Mouse (Mus musculus): ENCODE measurements around the gene Phactr1. TPM values are rescaled to one million over a fixed set of nuclear protein-coding genes. Genes with fewer than 3 reads are reported as not detected.

The Phactr1 gene
- polyA plus RNA-seq, 1 experiment from 2014 or later, result 48.1 TPM

DNA sequence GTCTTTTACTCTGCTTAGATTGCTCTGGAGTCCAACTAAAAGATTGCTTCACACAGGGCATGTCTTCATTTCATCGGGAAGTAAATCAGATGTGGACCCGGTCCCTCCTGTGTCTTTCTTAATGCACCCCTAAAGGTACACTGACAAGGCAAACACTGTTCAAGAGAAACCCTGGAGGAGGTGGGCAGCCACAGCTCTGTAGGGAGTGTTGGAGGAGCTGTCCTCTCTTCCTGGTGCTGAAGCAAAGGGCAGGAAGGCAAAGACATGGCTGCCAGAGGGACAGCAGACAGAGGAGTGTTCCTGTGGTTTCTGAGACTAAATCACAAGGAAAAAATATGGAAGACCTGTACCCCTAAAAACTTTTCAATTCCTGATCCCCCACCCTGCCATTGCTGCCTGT is 31.1 kb downstream of the Phactr1 start:
- Histone ChIP-seq H3K27me3 (replicated peaks) (no peaks in the 10 kb centered on the region), H3K36me3 (no peaks in the 10 kb centered on the region), H3K4me2 (peak overlapping the region; percentile 56), H3K4me1 (peaks cover 24% of the 10 kb centered on the region), H3K9me3 (replicated peaks) (no peaks in the 10 kb centered on the region), H3K9ac (replicated peaks) (no peak overlapping the region), H3K4me3 (replicated peaks) (peak overlapping the region; percentile 10; the same call in 1 of the 2 replicates), H3K27ac (replicated peaks) (no peak overlapping the region)
- WGBS, result 37% methylated on average over 2 of the region's 2 CpGs
- no peak for ATAC-seq (ENCODE audit: low FRiP score)

DNA sequence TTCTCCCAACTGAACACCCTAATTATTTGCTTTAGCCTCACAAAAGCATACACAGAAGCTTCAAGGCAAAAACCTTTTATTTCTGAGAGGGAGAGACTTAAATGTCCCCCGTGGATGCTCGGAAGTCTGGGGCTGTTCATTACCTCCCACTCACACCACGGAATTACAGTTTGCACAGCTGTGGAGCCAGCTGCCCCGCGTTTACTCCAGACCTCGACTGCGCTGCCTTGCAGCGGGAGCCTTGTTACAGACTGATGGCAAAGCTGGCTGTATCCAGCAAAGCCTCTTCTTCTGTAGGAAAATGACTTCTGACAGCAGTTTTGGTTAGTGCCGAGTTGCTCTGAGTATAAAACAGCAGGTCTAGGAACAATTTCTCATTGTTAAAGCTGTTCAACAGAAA is 39.0 kb downstream of the Phactr1 start:
- Histone ChIP-seq H3K4me3 (replicated peaks) (no peak overlapping the region), H3K36me3 (no peaks in the 10 kb centered on the region), H3K9me3 (replicated peaks) (no peaks in the 10 kb centered on the region), H3K4me1 (peaks cover 15% of the 10 kb centered on the region), H3K27ac (replicated peaks) (0 out of 2 replicates have a peak overlapping the region, but pooled peaks have one; percentile 13), H3K27me3 (replicated peaks) (no peaks in the 10 kb centered on the region), H3K4me2 (no peak overlapping the region; the same call in 1 of the 2 replicates), H3K9ac (replicated peaks) (no peak overlapping the region)
- ATAC-seq (ENCODE audit: low FRiP score), result no peak
- WGBS, result 10% methylated on average over 9 of the region's 9 CpGs

DNA sequence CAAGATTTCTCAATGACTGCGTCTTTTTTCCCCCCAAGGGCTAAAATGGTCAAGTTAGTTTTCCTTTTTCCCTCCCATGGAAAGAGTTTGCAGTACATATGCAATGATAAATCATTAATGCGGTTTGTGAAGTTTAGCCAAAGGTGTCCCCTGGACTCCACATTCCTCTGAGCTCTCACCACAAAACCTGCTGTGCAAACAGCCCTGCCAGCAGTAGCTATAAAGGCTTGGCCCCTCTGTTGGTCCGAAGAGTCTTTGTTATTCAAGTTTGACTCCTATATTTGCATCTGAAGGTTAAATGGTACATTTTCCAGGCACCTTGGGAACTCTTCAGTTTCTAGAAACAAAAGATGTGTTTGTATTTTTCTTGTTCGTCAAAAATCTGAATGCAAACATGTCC is 39.7 kb downstream of the Phactr1 start:
- no peak for ATAC-seq (ENCODE audit: low FRiP score)
- Histone ChIP-seq H3K27ac (replicated peaks) (no peak overlapping the region), H3K4me3 (replicated peaks) (no peak overlapping the region), H3K4me2 (no peak overlapping the region), H3K36me3 (no peaks in the 10 kb centered on the region), H3K9me3 (replicated peaks) (no peaks in the 10 kb centered on the region), H3K27me3 (replicated peaks) (no peaks in the 10 kb centered on the region), H3K4me1 (peaks cover 23% of the 10 kb centered on the region), H3K9ac (replicated peaks) (no peak overlapping the region)
- 25% methylated on average over 4 of the region's 4 CpGs for WGBS

DNA sequence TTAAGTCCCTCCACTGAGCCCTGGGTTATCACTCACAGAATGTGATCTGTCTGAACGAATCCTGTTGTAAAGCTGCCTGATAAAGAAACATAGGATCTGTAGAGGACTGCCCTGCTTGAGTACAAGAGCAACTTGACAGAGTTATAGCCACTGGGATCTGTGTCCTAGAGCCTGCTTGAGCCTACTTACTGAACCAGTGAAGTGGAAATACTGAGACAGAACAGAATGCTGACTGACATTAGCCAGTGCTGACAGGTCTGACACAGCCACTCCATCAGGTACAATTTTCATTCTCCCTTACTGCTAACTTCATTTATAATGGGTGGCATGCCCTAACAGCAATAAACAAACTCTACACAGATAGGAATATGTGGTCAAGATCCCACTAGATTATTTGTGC is 40.2 kb downstream of the Phactr1 start:
- H3K4me2 ChIP-seq, result no peak overlapping the region
- peaks cover 28% of the 10 kb centered on the region for H3K4me1 ChIP-seq
- no peak overlapping the region for H3K9ac ChIP-seq (replicated peaks)
- no peak overlapping the region for H3K27ac ChIP-seq (replicated peaks)
- 3% methylated on average over 1 of the region's 1 CpGs for WGBS
- no peak overlapping the region for H3K4me3 ChIP-seq (replicated peaks)
- H3K27me3 ChIP-seq (replicated peaks), result no peaks in the 10 kb centered on the region
- ATAC-seq (ENCODE audit: low FRiP score), result no peak
- no peaks in the 10 kb centered on the region for H3K36me3 ChIP-seq
- H3K9me3 ChIP-seq (replicated peaks), result no peaks in the 10 kb centered on the region

DNA sequence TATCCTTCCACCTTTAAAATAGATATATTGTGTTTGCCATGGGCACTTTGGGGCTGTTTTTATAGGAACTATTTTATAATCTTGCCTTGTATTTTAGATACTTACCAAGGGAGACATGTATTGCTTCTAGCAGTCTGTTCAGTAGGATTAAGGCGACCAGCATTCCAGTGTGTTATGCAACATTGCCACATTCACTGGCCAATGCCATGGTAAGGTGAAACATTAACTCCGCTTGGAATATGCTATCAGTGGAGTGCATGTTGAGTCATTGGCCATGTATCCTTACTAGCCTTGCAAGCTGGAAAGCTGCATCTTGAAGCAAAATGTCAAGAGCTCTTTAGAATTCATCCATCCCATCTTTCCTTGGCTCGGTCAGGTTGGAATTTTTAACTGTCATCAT is 43.6 kb downstream of the Phactr1 start:
- Histone ChIP-seq H3K27me3 (replicated peaks) (no peaks in the 10 kb centered on the region), H3K4me2 (no peak overlapping the region)
- WGBS, result 89% methylated on average over 3 of the region's 3 CpGs

DNA sequence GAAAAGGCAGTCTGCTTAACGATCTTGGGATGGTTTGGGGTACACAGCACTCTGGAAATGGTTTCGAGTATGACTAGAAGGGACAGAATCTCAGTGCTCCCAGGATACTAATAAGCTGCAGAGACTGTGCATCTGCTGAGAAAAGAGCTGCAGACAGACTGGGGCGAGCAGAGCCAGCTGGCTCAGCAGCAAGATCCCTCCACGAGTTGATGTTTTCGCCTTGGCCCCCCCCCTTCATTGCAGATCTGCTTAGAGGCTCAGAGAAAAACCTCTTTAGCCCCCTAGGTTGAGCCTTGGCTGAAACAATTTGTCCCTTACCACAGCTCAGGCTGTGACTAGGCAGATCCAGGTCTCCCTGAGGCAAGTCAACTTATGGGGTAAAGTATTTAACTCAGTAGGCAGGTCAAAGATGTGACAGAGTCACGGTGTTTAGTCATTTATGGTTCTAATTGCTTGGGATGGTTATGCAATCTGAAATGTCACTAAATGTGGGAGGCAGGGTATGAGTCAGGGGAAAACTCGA is 45.3 kb downstream of the Phactr1 start:
- no peak overlapping the region for H3K9ac ChIP-seq (replicated peaks)
- ATAC-seq (ENCODE audit: low FRiP score), result peak; percentile 21; the same call in 1 of the 2 replicates
- H3K4me1 ChIP-seq, result peaks cover 20% of the 10 kb centered on the region
- H3K9me3 ChIP-seq (replicated peaks), result no peaks in the 10 kb centered on the region
- WGBS, result 39% methylated on average over 7 of the region's 7 CpGs
- H3K36me3 ChIP-seq, result 0 out of 2 replicates have a peak, but pooled peaks cover 2% of the 10 kb centered on the region
- H3K4me3 ChIP-seq (replicated peaks), result no peak overlapping the region
- H3K27ac ChIP-seq (replicated peaks), result no peak overlapping the region
- H3K27me3 ChIP-seq (replicated peaks), result no peaks in the 10 kb centered on the region
- no peak overlapping the region for H3K4me2 ChIP-seq

More for the DNA sequence above, 43.6 kb downstream of the Phactr1 start:
- H3K4me1 ChIP-seq, result peaks cover 32% of the 10 kb centered on the region
- H3K36me3 ChIP-seq, result 0 out of 2 replicates have a peak, but pooled peaks cover 2% of the 10 kb centered on the region
- H3K4me3 ChIP-seq (replicated peaks), result no peak overlapping the region
- ATAC-seq (ENCODE audit: low FRiP score), result no peak
- no peak overlapping the region for H3K27ac ChIP-seq (replicated peaks)
- no peak overlapping the region for H3K9ac ChIP-seq (replicated peaks)
- no peaks in the 10 kb centered on the region for H3K9me3 ChIP-seq (replicated peaks)

DNA sequence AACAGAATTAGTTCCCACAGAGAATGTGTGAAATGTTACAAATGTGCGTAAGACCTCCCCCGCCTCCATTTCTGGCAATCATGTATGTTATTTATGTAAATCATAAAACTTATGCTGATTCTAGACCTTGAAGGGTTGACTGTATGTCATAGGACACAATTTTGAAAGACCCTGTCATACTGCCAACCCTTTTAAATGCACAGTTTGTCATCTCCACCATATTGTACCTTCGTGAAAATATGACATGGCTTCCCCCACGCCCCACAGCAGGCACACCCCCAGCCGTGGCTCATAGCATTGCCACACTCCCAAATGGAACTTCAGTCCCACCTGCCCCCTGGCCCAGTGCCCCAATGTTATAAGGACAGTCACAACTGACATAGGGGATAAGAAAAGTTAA is 57.1 kb downstream of the Phactr1 start:
- ATAC-seq (ENCODE audit: low FRiP score), result no peak

DNA sequence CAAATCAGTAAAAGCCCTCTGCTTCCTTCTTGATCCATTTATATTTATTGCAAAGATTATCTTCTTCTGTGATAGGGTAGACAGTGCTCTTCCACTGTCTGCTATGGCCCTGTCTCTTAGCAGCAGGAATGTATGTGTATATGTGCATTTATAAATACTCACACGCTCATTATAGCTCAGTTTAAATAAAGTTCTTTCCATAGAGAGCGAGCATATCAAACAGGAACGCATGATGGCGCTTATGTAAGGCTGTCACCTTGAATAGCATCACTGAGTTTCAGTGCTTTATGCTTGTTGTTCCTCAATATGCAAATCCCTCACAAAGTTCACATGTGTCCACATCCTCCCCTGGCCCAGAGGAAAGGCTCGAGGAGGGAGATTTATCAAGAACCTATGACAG is 57.7 kb downstream of the Phactr1 start:
- Histone ChIP-seq H3K4me2 (no peak overlapping the region), H3K27me3 (replicated peaks) (no peaks in the 10 kb centered on the region), H3K4me1 (no peaks in the 10 kb centered on the region), H3K36me3 (no peaks in the 10 kb centered on the region; the same call in 1 of the 2 replicates), H3K9me3 (replicated peaks) (no peaks in the 10 kb centered on the region), H3K27ac (replicated peaks) (no peak overlapping the region), H3K4me3 (replicated peaks) (no peak overlapping the region), H3K9ac (replicated peaks) (no peak overlapping the region)
- 76% methylated on average over 5 of the region's 5 CpGs for WGBS
- no peak for ATAC-seq (ENCODE audit: low FRiP score)

More for the DNA sequence above, 57.1 kb downstream of the Phactr1 start:
- no peak overlapping the region for H3K4me2 ChIP-seq
- H3K27ac ChIP-seq (replicated peaks), result no peak overlapping the region
- H3K27me3 ChIP-seq (replicated peaks), result no peaks in the 10 kb centered on the region
- no peak overlapping the region for H3K4me3 ChIP-seq (replicated peaks)
- H3K9ac ChIP-seq (replicated peaks), result no peak overlapping the region
- H3K36me3 ChIP-seq, result no peaks in the 10 kb centered on the region; the same call in 1 of the 2 replicates
- no peaks in the 10 kb centered on the region for H3K4me1 ChIP-seq
- WGBS, result 79% methylated on average over 5 of the region's 5 CpGs
- no peaks in the 10 kb centered on the region for H3K9me3 ChIP-seq (replicated peaks)

DNA sequence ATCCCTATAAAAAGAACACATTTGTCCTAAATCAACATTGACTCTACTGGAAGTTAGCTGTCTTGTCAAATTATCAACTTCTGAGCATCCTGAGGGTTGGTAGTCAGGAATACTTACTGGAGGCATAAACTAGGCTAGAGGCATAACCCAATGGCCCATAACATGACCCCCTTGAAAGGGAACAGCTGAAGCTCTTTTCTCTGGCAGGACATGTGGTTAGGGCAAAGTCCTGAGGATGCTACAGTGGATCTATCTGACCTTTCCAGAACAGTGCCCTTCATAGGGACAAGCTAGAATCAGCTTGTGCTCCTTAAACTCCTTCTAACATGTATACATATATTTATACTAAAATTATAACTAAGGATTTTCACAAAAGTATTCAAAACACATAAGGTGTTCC is 61.8 kb downstream of the Phactr1 start:
- H3K27me3 ChIP-seq (replicated peaks), result no peaks in the 10 kb centered on the region
- no peak for ATAC-seq (ENCODE audit: low FRiP score)

DNA sequence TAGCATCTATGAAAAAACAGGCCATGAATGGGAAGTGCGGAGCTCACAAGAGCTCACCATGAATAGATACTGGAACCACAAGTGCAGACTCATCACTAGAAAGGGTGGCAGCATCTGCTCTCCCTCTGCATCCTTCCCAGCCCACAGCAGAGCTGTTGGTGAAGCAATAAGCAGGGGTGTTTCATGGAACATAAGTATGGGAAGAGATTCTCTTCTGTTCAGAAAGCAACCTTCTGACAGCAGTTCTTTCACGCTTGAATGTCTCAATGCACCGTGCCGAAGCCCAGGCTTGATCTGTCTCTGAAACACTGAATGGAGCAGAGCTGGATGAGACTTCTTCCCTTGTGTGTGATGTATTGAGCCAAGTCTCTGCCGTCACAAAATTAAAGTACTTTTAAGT is 64.0 kb downstream of the Phactr1 start:
- no peak overlapping the region for H3K27ac ChIP-seq (replicated peaks)
- H3K27me3 ChIP-seq (replicated peaks), result no peaks in the 10 kb centered on the region
- no peak overlapping the region for H3K4me3 ChIP-seq (replicated peaks)
- 51% methylated on average over 5 of the region's 5 CpGs for WGBS
- no peak overlapping the region for H3K4me2 ChIP-seq
- no peaks in the 10 kb centered on the region for H3K9me3 ChIP-seq (replicated peaks)
- peaks cover 4% of the 10 kb centered on the region; the same call in 1 of the 2 replicates for H3K4me1 ChIP-seq
- H3K9ac ChIP-seq (replicated peaks), result no peak overlapping the region
- no peak for ATAC-seq (ENCODE audit: low FRiP score)
- no peaks in the 10 kb centered on the region for H3K36me3 ChIP-seq

More for the DNA sequence above, 61.8 kb downstream of the Phactr1 start:
- H3K4me3 ChIP-seq (replicated peaks), result no peak overlapping the region
- no peak overlapping the region for H3K27ac ChIP-seq (replicated peaks)
- no peak overlapping the region for H3K9ac ChIP-seq (replicated peaks)
- no peaks in the 10 kb centered on the region for H3K9me3 ChIP-seq (replicated peaks)
- H3K4me1 ChIP-seq, result peaks cover 4% of the 10 kb centered on the region; the same call in 1 of the 2 replicates
- no peak overlapping the region for H3K4me2 ChIP-seq
- H3K36me3 ChIP-seq, result no peaks in the 10 kb centered on the region

DNA sequence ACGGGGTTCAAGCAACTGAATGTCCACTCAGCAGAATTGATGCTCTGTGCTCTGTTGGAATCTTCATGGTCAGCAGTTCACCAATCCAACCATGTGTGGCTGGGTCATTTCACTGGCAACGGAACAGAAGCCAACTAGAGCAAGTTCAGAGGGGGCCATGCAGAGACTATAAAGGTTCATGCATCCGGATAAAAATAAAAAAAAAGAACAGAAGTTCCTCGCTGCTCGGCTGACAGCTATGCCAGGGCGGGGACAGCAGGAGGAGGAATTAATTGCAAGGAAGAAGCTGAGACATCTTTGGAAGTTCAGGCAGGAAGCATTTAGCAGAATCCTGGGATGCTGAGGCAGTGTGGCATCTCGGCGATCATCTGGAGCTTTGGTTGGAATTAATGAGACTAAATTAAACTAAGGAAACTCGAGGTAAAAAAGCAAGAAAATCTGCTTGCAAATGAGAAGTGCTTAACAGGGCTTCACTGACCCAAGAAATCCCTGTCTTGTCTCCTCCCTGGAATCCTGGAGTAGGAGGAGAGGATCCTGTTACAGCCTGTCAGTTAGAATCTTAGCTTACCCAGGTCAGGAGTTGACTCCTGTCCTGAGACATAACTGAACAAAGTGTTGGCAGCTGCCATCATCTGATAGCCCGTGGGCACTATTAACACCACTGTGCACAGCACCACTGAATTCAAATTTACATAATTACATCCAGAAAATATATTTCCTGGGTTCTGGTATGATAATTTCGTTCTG is 77.4 kb downstream of the Phactr1 start:
- Histone ChIP-seq H3K4me1 (peaks cover 19% of the 10 kb centered on the region), H3K27ac (replicated peaks) (no peak overlapping the region; the same call in 1 of the 2 replicates), H3K4me2 (no peak overlapping the region), H3K4me3 (replicated peaks) (no peak overlapping the region), H3K27me3 (replicated peaks) (no peaks in the 10 kb centered on the region), H3K36me3 (no peaks in the 10 kb centered on the region), H3K9ac (replicated peaks) (no peak overlapping the region), H3K9me3 (replicated peaks) (no peaks in the 10 kb centered on the region)
- peak; percentile 45; the same call in 1 of the 2 replicates for ATAC-seq (ENCODE audit: low FRiP score)
- 26% methylated on average over 11 of the region's 11 CpGs for WGBS

DNA sequence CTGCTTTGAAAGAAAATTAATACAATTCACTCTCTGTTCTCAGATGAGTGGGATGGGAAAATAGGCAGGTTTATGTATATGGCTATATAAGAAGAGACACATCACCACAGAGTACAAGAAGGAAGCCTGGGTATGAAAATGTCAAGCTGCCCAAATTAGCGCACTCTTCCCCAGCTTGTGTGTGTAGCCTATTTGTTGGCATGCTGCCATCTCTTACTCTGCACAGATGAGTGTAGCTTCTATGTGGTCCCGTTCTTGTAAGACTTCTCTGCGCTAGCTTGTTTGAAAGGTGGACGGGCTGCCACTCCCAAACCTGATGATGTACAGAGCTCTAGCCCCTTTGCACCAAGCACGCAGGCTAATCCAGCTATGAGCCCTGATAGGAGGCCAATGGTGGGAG is 78.7 kb downstream of the Phactr1 start:
- 68% methylated on average over 5 of the region's 5 CpGs for WGBS
- Histone ChIP-seq H3K36me3 (no peaks in the 10 kb centered on the region), H3K4me1 (peaks cover 19% of the 10 kb centered on the region), H3K27ac (replicated peaks) (no peak overlapping the region), H3K9ac (replicated peaks) (no peak overlapping the region), H3K27me3 (replicated peaks) (no peaks in the 10 kb centered on the region), H3K4me3 (replicated peaks) (no peak overlapping the region), H3K9me3 (replicated peaks) (no peaks in the 10 kb centered on the region), H3K4me2 (no peak overlapping the region)
- no peak for ATAC-seq (ENCODE audit: low FRiP score)

Data from neural tube, embryonic 15.5 days (tissue).